8 mouse cellular contexts compared by ENCODE assay signal in the genomic region with DNA sequence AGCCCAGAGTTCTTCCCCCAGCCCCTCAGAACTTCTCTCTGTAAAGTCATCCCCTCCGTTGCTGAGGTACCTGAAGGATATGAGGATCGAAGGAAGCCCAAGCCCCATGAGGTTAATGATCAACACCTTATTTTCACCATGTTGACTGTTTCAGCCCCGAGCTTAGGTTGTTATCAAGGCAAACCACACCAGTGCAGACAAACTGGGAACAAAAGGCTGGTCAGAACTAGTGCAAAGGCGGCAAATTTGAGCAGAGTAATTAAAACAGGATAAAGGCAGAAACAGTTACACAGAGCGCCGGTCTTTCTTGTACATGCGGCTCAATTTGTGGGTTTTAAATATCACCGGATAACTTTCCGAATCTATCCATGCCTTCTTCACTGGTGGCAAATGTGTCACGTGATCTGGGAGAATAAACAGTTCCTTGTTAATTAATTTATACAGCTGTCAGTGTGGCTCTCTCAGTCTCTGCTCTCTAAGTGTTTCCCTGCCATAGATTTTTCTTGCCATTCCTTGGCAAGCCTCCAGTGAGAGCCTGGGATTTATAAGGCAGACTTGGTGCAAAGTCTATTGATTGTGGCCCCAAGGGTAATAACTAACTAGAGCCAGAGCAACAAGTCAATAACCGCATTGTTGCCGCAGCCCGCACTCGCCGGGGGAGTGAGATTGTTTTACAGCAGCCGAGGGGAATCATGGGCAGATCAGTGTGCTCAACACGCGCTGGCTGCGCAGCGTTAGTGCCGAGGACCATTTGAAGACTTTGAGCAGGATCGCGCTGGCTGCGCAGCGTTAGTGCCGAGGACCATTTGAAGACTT.
DNase-seq lines count a peak whose midpoint lies in the region; ATAC-seq and TF ChIP-seq lines count a peak whose summit lies in the region.

No protein-coding gene starts in this region.

- intact Hi-C loops in gastrocnemius, adult 2 months (cut with DNase I): no loop called here

- peaks cover 33% of the 10 kb centered on the region for H3K4me1 ChIP-seq in hindbrain, embryonic 15.5 days (replicated peaks)
- H3K4me1 ChIP-seq in limb, embryonic 13.5 days: peaks cover 82% of the 10 kb centered on the region
- peaks cover 26% of the 10 kb centered on the region for H3K4me1 ChIP-seq in stomach, embryonic 16.5 days (ENCODE audit: control insufficient read depth, insufficient read depth, low read length)

- WGBS in hindbrain, embryonic 15.5 days: 36% methylated on average over 26 of the region's 26 CpGs
- 17% methylated on average over 26 of the region's 26 CpGs for WGBS in limb, embryonic 13.5 days
- WGBS in stomach, embryonic 16.5 days: 30% methylated on average over 26 of the region's 26 CpGs

- H3K9me3 ChIP-seq in hindbrain, embryonic 15.5 days: no peaks in the 10 kb centered on the region
- no peaks in the 10 kb centered on the region for H3K9me3 ChIP-seq in limb, embryonic 13.5 days
- no peaks in the 10 kb centered on the region for H3K9me3 ChIP-seq in stomach, embryonic 16.5 days (replicated peaks; ENCODE audit: control insufficient read depth, low read length)

- TF ChIP-seq CTCF in gastrocnemius, adult 2 months (IDR thresholded peaks at IDR 0.05): no peak

- peaks cover 14% of the 10 kb centered on the region for H3K27me3 ChIP-seq in hindbrain, embryonic 15.5 days
- H3K27me3 ChIP-seq in limb, embryonic 13.5 days: peaks cover 10% of the 10 kb centered on the region; the same call in 1 of the 2 replicates
- H3K27me3 ChIP-seq in stomach, embryonic 16.5 days (ENCODE audit: control insufficient read depth, insufficient read depth, low read length): no peaks in the 10 kb centered on the region

- H3K4me2 ChIP-seq in hindbrain, embryonic 15.5 days: peak overlapping the region; percentile 38
- peak overlapping the region; percentile 49 for H3K4me2 ChIP-seq in limb, embryonic 13.5 days (replicated peaks)
- peak overlapping the region; percentile 29 for H3K4me2 ChIP-seq in stomach, embryonic 16.5 days (ENCODE audit: low read depth, low read length)

- peak; percentile 65 for ATAC-seq in hindbrain, embryonic 15.5 days (ENCODE audit: low FRiP score, low read depth)
- ATAC-seq in limb, embryonic 13.5 days (ENCODE audit: low FRiP score, low read depth): peak; percentile 82
- peak; percentile 50 for ATAC-seq in stomach, embryonic 16.5 days (ENCODE audit: insufficient read depth, low FRiP score)
- no peak for ATAC-seq in erythroid progenitor cell, adult 5-6 weeks (replicated peaks; ENCODE audit: low FRiP score, poor library complexity, severe bottlenecking)

- no peak overlapping the region for H3K27ac ChIP-seq in gastrocnemius, adult 2 months
- H3K27ac ChIP-seq in hindbrain, embryonic 15.5 days (replicated peaks): 0 out of 2 replicates have a peak overlapping the region, but pooled peaks have one; percentile 23
- peak overlapping the region; percentile 80 for H3K27ac ChIP-seq in limb, embryonic 13.5 days
- H3K27ac ChIP-seq in stomach, embryonic 16.5 days (ENCODE audit: low read length): peak overlapping the region; percentile 48

- H3K36me3 ChIP-seq in hindbrain, embryonic 15.5 days: no peaks in the 10 kb centered on the region
- H3K36me3 ChIP-seq in limb, embryonic 13.5 days: 0 out of 2 replicates have a peak, but pooled peaks cover 3% of the 10 kb centered on the region
- H3K36me3 ChIP-seq in stomach, embryonic 16.5 days (ENCODE audit: control insufficient read depth, insufficient read depth, low read length): no peaks in the 10 kb centered on the region

- peak overlapping the region; percentile 46 for H3K4me3 ChIP-seq in gastrocnemius, adult 2 months
- H3K4me3 ChIP-seq in hindbrain, embryonic 15.5 days: no peak overlapping the region
- no peak overlapping the region for H3K4me3 ChIP-seq in limb, embryonic 13.5 days
- no peak overlapping the region for H3K4me3 ChIP-seq in stomach, embryonic 16.5 days (replicated peaks; ENCODE audit: low read length)

- no peak for DNase-seq in gastrocnemius, adult 2 months
- DNase-seq in gastrocnemius, postnatal 10 days: no peak
- peak; percentile 44 for DNase-seq in brain, adult 2 months (ENCODE audit: low read depth, low spot score)
- DNase-seq in left cerebral cortex, adult 8-10 months (ENCODE audit: low spot score in 2 of 2): no peak

- H3K9ac ChIP-seq in hindbrain, embryonic 15.5 days: no peak overlapping the region
- H3K9ac ChIP-seq in limb, embryonic 13.5 days: no peak overlapping the region
- peak overlapping the region; percentile 19 for H3K9ac ChIP-seq in stomach, embryonic 16.5 days (ENCODE audit: low read length)
